Mouse (Mus musculus) stomach, postnatal 0 days (tissue): Measurements from ENCODE around the gene Colgalt2.

Experiments used
- CTCF ChIP-seq: IDR thresholded peaks from 2 replicates; pipeline ENCODE4 v1.5.1; 2016; ENCODE audit warnings: antibody characterized with exemption, low read depth, mild to moderate bottlenecking, moderate library complexity
- EP300 ChIP-seq: optimal IDR thresholded peaks from 2 replicates; pipeline ENCODE3; 2016; ENCODE audit warnings: antibody characterized with exemption

DNA sequence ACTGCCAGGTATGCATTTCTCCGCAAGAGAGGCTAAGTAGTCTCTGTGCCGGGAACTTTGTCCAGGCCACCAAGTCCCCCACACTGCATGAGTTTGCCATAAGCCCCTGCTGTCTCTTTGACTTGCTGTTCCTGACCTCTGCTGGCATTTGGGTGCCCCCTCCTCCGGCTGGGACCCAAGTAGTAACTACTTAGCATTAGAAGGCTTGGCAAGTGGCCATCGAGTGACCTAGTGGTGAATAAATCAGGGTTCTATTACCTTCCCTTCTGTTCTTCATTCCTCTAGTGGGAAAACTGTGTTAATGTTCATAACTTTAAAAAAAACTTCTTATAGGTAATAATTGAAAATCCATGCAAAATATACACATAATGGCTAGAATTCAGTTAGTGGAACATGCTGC, 9.7 kb downstream of the Colgalt2 start:
- TF ChIP-seq CTCF (no peak), EP300 (no peak)
